Mouse (Mus musculus) heart, adult 2 months (tissue): ENCODE measurements around the gene Nr3c2. TPM values are rescaled to one million over a fixed set of nuclear protein-coding genes. Genes with fewer than 3 reads are reported as not detected.
A peak's percentile ranks its signal among the peaks of the same experiment; 100 is the strongest.

Experiments
- DNase-seq, 2 experiments: peaks; one replicate each; pipeline ENCODE4 v3.0.0; 2021
- H3K27ac ChIP-seq: fragments of 200-600 bp; 2 replicates; pipeline ENCODE4 v1.8.1; 2022
- H3K27me3 ChIP-seq: fragments of 200-500 bp; 2 replicates; pipeline ENCODE4 v1.6.1; 2012; ENCODE audit warnings: mild to moderate bottlenecking, low read length, inconsistent platforms, mixed read lengths; ENCODE audit not compliant: control insufficient read depth, insufficient read depth
- H3K36me3 ChIP-seq: fragments of 200-500 bp; 2 replicates; pipeline ENCODE4 v1.6.1; 2012; ENCODE audit warnings: low read length, inconsistent platforms; ENCODE audit not compliant: control insufficient read depth, insufficient read depth
- H3K4me1 ChIP-seq: fragments of 200-500 bp; 2 replicates; pipeline ENCODE4 v1.6.1; 2011; ENCODE audit warnings: low read length; ENCODE audit not compliant: control insufficient read depth, insufficient read depth
- H3K4me3 ChIP-seq: fragments of 200-600 bp; 2 replicates; pipeline ENCODE4 v1.8.1; 2022
- H3K79me2 ChIP-seq: fragments of 200-500 bp; replicated peaks from 2 replicates; pipeline ENCODE4 v1.6.1; 2012; ENCODE audit warnings: mild to moderate bottlenecking, inconsistent platforms, low read length, moderate library complexity, mixed read lengths; ENCODE audit not compliant: control insufficient read depth, insufficient read depth
- H3K9ac ChIP-seq: fragments of 200-500 bp; 2 replicates; pipeline ENCODE4 v1.6.1; 2012; ENCODE audit warnings: low read depth, mild to moderate bottlenecking, control low read depth, inconsistent platforms, low read length, mixed read lengths
- CTCF ChIP-seq: fragments of 200-600 bp; IDR thresholded peaks from 2 replicates; pipeline ENCODE4 v1.8.1; 2022; ENCODE audit warnings: antibody characterized with exemption, mild to moderate bottlenecking, moderate library complexity
- EP300 ChIP-seq: fragments of 200-500 bp; IDR thresholded peaks from 2 replicates; pipeline ENCODE4 v1.6.1; 2011; ENCODE audit warnings: low read depth, low read length, control low read depth; ENCODE audit not compliant: insufficient read depth
- POLR2A ChIP-seq: fragments of 200-500 bp; IDR thresholded peaks from 2 replicates; pipeline ENCODE4 v1.6.1; 2011; ENCODE audit warnings: mild to moderate bottlenecking, low read depth, low read length, control low read depth; ENCODE audit not compliant: insufficient read depth
- whole genome bisulfite sequencing: fragments of 180-500 bp; shearing (Covaris S2); methylation state at CpG from one replicate; pipeline ENCODE4 v1.1.7; 2018; 5-methylcytosine and 5-hydroxymethylcytosine counted together
- intact Hi-C: fragments of 180-260 bp; cut with DNase I; formaldehyde crosslinking; loops from one replicate; pipeline ENCODE4 v1.15.1; 2025
- polyA plus RNA-seq: library from polyadenylated mRNA; depleted of rRNA; stranded (reverse); fragments of >200 nt; gene quantifications from 2 replicates; pipeline ENCODE4 v1.2.3, GENCODE M21; 2012
- total RNA-seq, 2 experiments: library from RNA; stranded (reverse); gene quantifications; 2 replicates each; pipeline ENCODE4 v1.2.3; 2021

Gene Nr3c2
- total and polyA plus RNA-seq, 3 experiments: 7.0 to 27.8 (median 21.1) TPM

DNA sequence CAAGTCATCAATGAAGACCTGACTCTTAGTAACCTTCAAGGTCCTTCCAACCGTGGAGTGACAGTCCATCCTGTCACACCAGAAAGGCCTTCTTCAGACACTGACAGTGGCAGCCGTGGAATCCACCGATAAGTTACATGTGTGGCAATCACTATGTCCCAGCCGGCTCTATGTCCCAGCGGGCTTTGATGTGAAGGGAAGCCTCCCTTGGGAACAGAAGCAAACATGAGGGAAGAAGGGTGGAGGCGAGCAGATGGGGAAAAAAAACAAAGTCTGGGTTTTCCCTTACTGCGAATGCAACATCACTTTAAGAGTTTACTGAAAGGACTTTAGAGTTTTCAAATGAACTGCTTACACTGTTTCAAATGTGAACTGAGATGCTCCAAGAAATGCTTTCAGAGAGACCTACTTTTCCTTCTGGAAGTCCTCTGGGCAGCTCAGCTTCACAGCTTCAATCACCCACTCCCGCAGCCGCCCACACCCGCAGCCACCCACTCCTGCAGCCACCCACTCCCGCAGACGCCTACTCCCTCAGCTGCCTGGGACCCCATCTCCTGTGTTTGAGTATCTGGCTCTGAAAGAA lies 273.9 kb downstream of the Nr3c2 start:
- no peaks in the 10 kb centered on the region for H3K36me3 ChIP-seq
- no peaks in the 10 kb centered on the region for H3K27me3 ChIP-seq
- peak in 1 of 2 experiments; percentile 11 for DNase-seq
- no peak overlapping the region for H3K27ac ChIP-seq
- H3K4me1 ChIP-seq: peaks cover 4% of the 10 kb centered on the region
- no peak overlapping the region for H3K4me3 ChIP-seq
- TF ChIP-seq POLR2A: no peak
- TF ChIP-seq EP300: no peak
- no peak for TF ChIP-seq CTCF
- H3K79me2 ChIP-seq: no peaks in the 10 kb centered on the region
- H3K9ac ChIP-seq: no peak overlapping the region
- intact Hi-C loops: no loop called here
- 47% methylated on average over 12 of the region's 12 CpGs for WGBS

DNA sequence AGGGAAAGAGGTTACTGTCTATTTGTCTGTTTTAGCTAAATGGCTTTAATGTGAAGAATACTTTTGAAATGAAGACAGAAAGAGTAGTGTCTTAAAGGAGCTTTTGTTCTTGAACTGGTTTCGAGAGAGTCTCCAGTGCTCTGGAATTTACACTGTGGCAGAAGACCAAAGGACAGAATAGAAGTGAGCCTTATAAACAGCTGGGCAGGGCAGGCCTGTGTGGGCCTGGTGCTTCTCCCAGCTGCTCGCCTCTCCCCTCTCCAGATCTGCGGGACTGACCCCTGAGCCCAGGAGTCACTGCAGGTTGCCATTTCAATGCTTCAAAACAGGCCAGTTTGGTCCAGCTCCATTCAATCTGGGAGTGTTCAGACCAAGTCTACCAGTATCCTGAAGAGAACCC lies 274.5 kb downstream of the Nr3c2 start:
- Histone ChIP-seq H3K9ac (no peak overlapping the region), H3K36me3 (no peaks in the 10 kb centered on the region), H3K27ac (no peak overlapping the region), H3K79me2 (no peaks in the 10 kb centered on the region), H3K27me3 (no peaks in the 10 kb centered on the region), H3K4me1 (peaks cover 4% of the 10 kb centered on the region), H3K4me3 (no peak overlapping the region)
- intact Hi-C loops: no loop called here
- TF ChIP-seq EP300: no peak
- 43% methylated on average over 3 of the region's 3 CpGs for WGBS
- DNase-seq: no peak

DNA sequence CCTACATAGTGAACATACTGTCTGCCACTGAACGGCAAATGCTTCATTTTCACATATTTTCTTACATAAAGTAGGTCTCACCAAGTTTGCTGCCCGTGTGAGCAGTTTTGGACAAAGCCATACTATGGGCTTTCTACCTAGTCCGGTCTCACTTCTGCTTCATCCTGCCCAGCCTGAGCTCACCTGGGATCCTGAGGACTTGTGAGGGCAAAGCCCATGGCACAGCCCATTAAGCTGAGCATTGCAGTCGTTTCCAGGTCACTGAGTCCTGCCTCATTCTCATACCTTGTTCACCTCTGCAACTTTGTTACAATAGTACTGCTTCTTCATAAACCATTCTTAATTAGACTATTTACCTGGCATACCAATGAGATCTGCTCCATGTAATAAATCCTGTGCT lies 276.2 kb downstream of the Nr3c2 start:
- no peak for DNase-seq
- Histone ChIP-seq H3K9ac (no peak overlapping the region), H3K79me2 (no peaks in the 10 kb centered on the region), H3K4me1 (peaks cover 4% of the 10 kb centered on the region), H3K36me3 (no peaks in the 10 kb centered on the region), H3K27ac (no peak overlapping the region), H3K27me3 (no peaks in the 10 kb centered on the region), H3K4me3 (no peak overlapping the region)
- TF ChIP-seq CTCF (no peak), EP300 (no peak), POLR2A (no peak)
- WGBS: 84% methylated on average over 4 of the region's 4 CpGs
- intact Hi-C loops: no loop called here

DNA sequence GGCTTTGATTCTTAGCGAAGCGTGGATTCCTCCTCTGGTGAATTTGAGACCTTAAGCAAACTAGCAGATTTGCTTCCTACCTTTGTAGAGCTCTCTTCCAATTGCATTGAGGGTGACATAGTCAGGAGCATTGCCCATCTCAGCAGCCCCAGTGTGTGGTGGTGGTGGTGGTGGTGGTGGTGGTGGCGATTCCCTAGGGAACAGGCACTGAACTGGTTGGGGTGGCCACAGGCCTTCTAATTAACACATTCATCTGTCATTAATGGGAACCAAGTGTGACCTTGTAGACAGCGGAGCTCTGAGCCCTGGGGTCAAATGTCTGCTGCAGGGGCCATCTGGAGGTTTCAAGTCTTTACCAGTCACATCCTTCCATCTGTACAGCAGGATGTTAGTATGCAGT lies 277.1 kb downstream of the Nr3c2 start:
- H3K27ac ChIP-seq: no peak overlapping the region
- no peaks in the 10 kb centered on the region for H3K36me3 ChIP-seq
- no peaks in the 10 kb centered on the region for H3K27me3 ChIP-seq
- TF ChIP-seq EP300 (no peak), POLR2A (no peak), CTCF (no peak)
- no peaks in the 10 kb centered on the region for H3K79me2 ChIP-seq
- peaks cover 4% of the 10 kb centered on the region for H3K4me1 ChIP-seq
- WGBS: 92% methylated on average over 4 of the region's 4 CpGs
- intact Hi-C loops: no loop called here
- H3K4me3 ChIP-seq: no peak overlapping the region
- no peak for DNase-seq
- no peak overlapping the region for H3K9ac ChIP-seq

DNA sequence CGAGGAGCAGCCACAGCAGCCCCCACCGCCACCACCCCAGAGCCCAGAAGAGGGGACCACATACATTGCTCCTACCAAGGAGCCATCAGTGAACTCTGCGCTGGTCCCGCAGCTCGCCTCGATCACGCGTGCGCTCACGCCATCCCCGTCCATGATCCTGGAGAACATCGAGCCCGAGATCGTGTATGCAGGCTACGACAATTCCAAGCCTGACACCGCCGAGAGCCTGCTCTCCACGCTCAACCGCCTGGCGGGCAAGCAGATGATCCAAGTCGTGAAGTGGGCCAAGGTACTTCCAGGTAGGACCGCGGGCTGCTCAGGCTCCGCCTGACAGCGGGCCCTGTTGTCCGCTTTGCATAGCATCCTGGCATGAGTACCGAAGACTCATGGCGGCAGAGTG lies 286.6 kb downstream of the Nr3c2 start:
- H3K79me2 ChIP-seq: no peaks in the 10 kb centered on the region
- no peak overlapping the region for H3K27ac ChIP-seq
- H3K4me1 ChIP-seq: no peaks in the 10 kb centered on the region
- no peak overlapping the region for H3K9ac ChIP-seq
- WGBS: 89% methylated on average over 28 of the region's 28 CpGs
- intact Hi-C loops: no loop called here
- no peak overlapping the region for H3K4me3 ChIP-seq
- DNase-seq: no peak
- H3K36me3 ChIP-seq: no peaks in the 10 kb centered on the region
- TF ChIP-seq EP300 (no peak), CTCF (no peak), POLR2A (no peak)
- no peaks in the 10 kb centered on the region for H3K27me3 ChIP-seq

DNA sequence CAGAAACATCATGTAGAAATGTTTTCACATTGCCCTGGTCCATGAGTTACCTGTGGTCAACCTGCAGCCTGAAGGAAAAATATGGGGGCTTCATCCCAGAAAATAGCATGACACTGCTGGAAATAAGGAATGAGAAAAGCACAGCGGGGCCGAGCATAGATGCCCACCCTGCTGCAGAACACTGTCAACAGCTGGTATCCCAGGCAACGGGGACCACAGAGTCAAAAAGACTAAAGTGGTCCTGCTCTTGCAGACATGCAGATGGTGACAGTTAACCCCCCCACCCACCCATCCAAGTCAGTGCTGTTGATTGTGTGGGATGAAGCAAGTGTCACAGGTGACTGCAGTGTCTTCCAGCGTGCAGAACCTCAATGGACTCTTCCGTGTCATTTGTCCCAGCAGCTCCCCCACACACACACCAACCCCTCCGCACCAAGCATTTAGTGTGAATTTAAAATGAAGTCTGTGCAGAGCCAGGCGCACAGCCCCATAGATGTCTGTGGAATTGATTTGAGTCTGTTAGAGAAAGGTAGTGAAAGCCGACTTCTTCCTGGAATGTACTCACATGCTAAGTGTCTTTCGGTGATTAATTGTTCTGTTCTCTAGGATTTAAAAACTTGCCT lies 287.8 kb downstream of the Nr3c2 start:
- no peak for TF ChIP-seq CTCF
- TF ChIP-seq POLR2A: no peak
- no peak for TF ChIP-seq EP300
- DNase-seq: no peak
- no peaks in the 10 kb centered on the region for H3K27me3 ChIP-seq
- H3K9ac ChIP-seq: no peak overlapping the region
- no peak overlapping the region for H3K27ac ChIP-seq
- no peaks in the 10 kb centered on the region for H3K79me2 ChIP-seq
- H3K36me3 ChIP-seq: no peaks in the 10 kb centered on the region
- 89% methylated on average over 9 of the region's 9 CpGs for WGBS
- no peak overlapping the region for H3K4me3 ChIP-seq
- intact Hi-C loops: no loop called here
- no peaks in the 10 kb centered on the region for H3K4me1 ChIP-seq
